Mouse (Mus musculus) spleen, adult 2 months (tissue): Measurements from ENCODE around the gene Fam241b. TPM values are rescaled to one million over a fixed set of nuclear protein-coding genes. Genes with fewer than 3 reads are reported as not detected.

Experiments
- DNase-seq, 2 experiments: peaks; one replicate each; pipeline versions ENCODE4 v3.0.0 to v3.0.0-alpha.2; 2012 to 2021; ENCODE audit warnings: low spot score in 2 of 2, low read depth in 1 of 2
- H3K27ac ChIP-seq: fragments of 200-500 bp; 2 replicates; pipeline ENCODE4 v1.5.1; 2012; ENCODE audit warnings: low read length, inconsistent platforms; ENCODE audit not compliant: insufficient read depth
- H3K27me3 ChIP-seq: fragments of 200-500 bp; 2 replicates; pipeline ENCODE4 v1.6.1; 2012; ENCODE audit warnings: mild to moderate bottlenecking, moderate library complexity, low read length, inconsistent platforms; ENCODE audit not compliant: control insufficient read depth, insufficient read depth
- H3K36me3 ChIP-seq: fragments of 200-500 bp; 2 replicates; pipeline ENCODE4 v1.6.1; 2012; ENCODE audit warnings: mild to moderate bottlenecking, low read length, inconsistent platforms; ENCODE audit not compliant: control insufficient read depth, insufficient read depth
- H3K4me1 ChIP-seq: fragments of 200-500 bp; 2 replicates; pipeline ENCODE4 v1.6.1; 2011; ENCODE audit warnings: inconsistent platforms; ENCODE audit not compliant: control insufficient read depth, insufficient read depth, insufficient read length
- H3K4me3 ChIP-seq: fragments of 200-500 bp; 2 replicates; pipeline ENCODE4 v1.5.1; 2011; ENCODE audit warnings: mild to moderate bottlenecking, inconsistent platforms; ENCODE audit not compliant: insufficient read depth, insufficient read length; ENCODE audit errors: extremely low read depth
- CTCF ChIP-seq: fragments of 200-500 bp; IDR thresholded peaks from 2 replicates; pipeline ENCODE4 v1.5.1; 2011; ENCODE audit warnings: mild to moderate bottlenecking, inconsistent platforms; ENCODE audit not compliant: insufficient read depth, insufficient read length, insufficient replicate concordance; ENCODE audit errors: extremely low read depth
- POLR2A ChIP-seq: fragments of 200-500 bp; IDR thresholded peaks from 2 replicates; pipeline ENCODE4 v1.6.1; 2011; ENCODE audit warnings: low read depth, low read length, inconsistent platforms
- WGBS: fragments of 180-500 bp; shearing (Covaris S2); methylation state at CpG from one replicate; pipeline ENCODE4 v1.1.7; 2018; 5-methylcytosine and 5-hydroxymethylcytosine counted together
- polyA plus RNA-seq: library from polyadenylated mRNA; depleted of rRNA; stranded (reverse); fragments of >200 nt; gene quantifications from 2 replicates; pipeline ENCODE4 v1.2.3, GENCODE M21; 2012

Gene Fam241b
- polyA plus RNA-seq, 1 experiment, result 0.68 TPM

GRCm38 (mm10) chr10:62110504-62111206 lies 33.1 kb downstream of the Fam241b start:
- DNase-seq, result peak in 1 of 2 experiments; percentile 74
- 0 out of 2 replicates have a peak, but pooled peaks cover 3% of the 10 kb centered on the region for H3K27me3 ChIP-seq
- peak overlapping the region; percentile 37 for H3K4me3 ChIP-seq
- no peak for TF ChIP-seq POLR2A
- peak; percentile 67; the same call in 1 of the 2 replicates for TF ChIP-seq CTCF
- H3K4me1 ChIP-seq, result peaks cover 4% of the 10 kb centered on the region; the same call in 1 of the 2 replicates
- WGBS, result 2% methylated on average over 57 of the region's 57 CpGs
- no peak overlapping the region for H3K27ac ChIP-seq
- H3K36me3 ChIP-seq, result no peaks in the 10 kb centered on the region

GRCm38 (mm10) chr10:62107048-62107447 lies 36.7 kb downstream of the Fam241b start:
- Histone ChIP-seq H3K4me1 (peaks cover 4% of the 10 kb centered on the region; the same call in 1 of the 2 replicates), H3K27me3 (0 out of 2 replicates have a peak, but pooled peaks cover 3% of the 10 kb centered on the region), H3K27ac (no peak overlapping the region), H3K4me3 (no peak overlapping the region), H3K36me3 (no peaks in the 10 kb centered on the region)
- no peak for DNase-seq
- 82% methylated on average over 9 of the region's 9 CpGs for WGBS
- TF ChIP-seq CTCF (no peak), POLR2A (no peak)

- no peak overlapping the region for H3K27ac ChIP-seq
- H3K4me3 ChIP-seq, result no peak overlapping the region
- TF ChIP-seq CTCF, result peak; percentile 51; the same call in 1 of the 2 replicates
- no peak for TF ChIP-seq POLR2A
- no peaks in the 10 kb centered on the region for H3K36me3 ChIP-seq
- no peaks in the 10 kb centered on the region for H3K27me3 ChIP-seq
- peak in 1 of 2 experiments; percentile 51 for DNase-seq
- no peaks in the 10 kb centered on the region for H3K4me1 ChIP-seq
- WGBS, result 11% methylated on average over 7 of the region's 7 CpGs
Measured at GRCm38 (mm10) chr10:62104835-62105576, 38.7 kb downstream of the Fam241b start.

- H3K36me3 ChIP-seq, result no peaks in the 10 kb centered on the region
- H3K27me3 ChIP-seq, result no peaks in the 10 kb centered on the region
- peak in 1 of 2 experiments; percentile 24 for DNase-seq
- no peak overlapping the region for H3K27ac ChIP-seq
- TF ChIP-seq POLR2A (no peak), CTCF (peak; percentile 32; the same call in 1 of the 2 replicates)
- WGBS, result 16% methylated on average over 7 of the region's 7 CpGs
- no peak overlapping the region for H3K4me3 ChIP-seq
- H3K4me1 ChIP-seq, result no peaks in the 10 kb centered on the region
Measured at GRCm38 (mm10) chr10:62101504-62102439, 41.9 kb downstream of the Fam241b start.

GRCm38 (mm10) chr10:62099749-62100403 lies 43.8 kb downstream of the Fam241b start:
- WGBS, result 76% methylated on average over 10 of the region's 10 CpGs
- H3K4me3 ChIP-seq, result no peak overlapping the region
- no peak overlapping the region for H3K27ac ChIP-seq
- TF ChIP-seq POLR2A (no peak), CTCF (no peak)
- no peaks in the 10 kb centered on the region for H3K4me1 ChIP-seq
- DNase-seq, result no peak
- H3K27me3 ChIP-seq, result no peaks in the 10 kb centered on the region
- no peaks in the 10 kb centered on the region for H3K36me3 ChIP-seq

- DNase-seq, result no peak
- WGBS, result 80% methylated on average over 6 of the region's 6 CpGs
- Histone ChIP-seq H3K4me3 (no peak overlapping the region), H3K27ac (no peak overlapping the region), H3K4me1 (no peaks in the 10 kb centered on the region; the same call in 1 of the 2 replicates), H3K27me3 (no peaks in the 10 kb centered on the region), H3K36me3 (no peaks in the 10 kb centered on the region)
- TF ChIP-seq CTCF (no peak), POLR2A (no peak)
Measured at GRCm38 (mm10) chr10:62094401-62094800, 49.3 kb downstream of the Fam241b start.
